Mouse (Mus musculus) neural tube, embryonic 10.5 days (tissue): ENCODE data around the gene Col10a1.
"Not testable (repeated sequence)": the region's sequence is repeated elsewhere in the genome, so short reads cannot be mapped to it uniquely, and the experiment has no call there.

Source experiments
- DNase-seq: peaks from one replicate; pipeline ENCODE4 v3.0.0-alpha.2; 2017; ENCODE audit warnings: low spot score; ENCODE audit errors: extremely low spot score

Gene Col10a1

DNA sequence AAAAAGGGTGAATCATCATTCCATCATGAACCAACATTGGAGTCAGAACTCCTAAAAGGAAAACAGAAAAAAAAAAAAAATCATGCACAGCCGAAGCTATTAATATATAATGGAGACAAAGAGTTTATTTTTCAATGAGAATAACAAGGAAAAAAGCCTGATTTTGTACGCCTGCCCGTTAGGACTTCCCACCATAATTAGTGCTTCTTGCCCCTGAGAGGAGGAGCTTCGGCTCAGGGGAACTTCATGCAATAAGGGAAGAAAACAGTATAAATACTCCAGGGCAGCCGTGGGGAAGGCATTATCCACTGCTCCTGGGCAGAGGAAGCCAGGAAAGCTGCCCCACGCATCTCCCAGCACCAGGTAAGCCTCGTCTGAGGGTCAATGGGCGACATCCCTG, at the start of gene Col10a1:
TSS of gene Col10a1 (plus strand) at position 301 of the 400 bp plus-strand sequence.
- DNase-seq: no peak

DNA sequence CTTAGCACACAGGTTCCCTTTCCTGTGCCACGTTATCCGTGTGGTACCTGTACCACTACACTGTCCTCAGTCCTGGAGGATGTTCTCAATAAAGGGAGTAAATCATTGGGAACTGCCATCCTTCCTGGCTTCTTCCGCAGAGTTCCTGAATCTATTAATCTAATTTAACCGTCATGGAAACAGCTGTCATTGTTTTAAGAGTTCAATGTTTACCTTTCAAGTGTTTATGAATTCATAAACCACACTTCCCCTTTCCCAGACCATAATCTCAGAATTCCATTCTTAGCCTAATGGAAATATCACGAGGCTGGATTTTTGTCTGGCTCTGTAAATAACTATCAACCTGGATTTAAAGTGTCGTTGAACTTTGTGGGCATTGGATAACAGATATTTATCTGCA, 48.8 kb upstream of the Col10a1 start:
- DNase-seq: no peak

GRCm38 (mm10) chr10:34341886-34342285, 47.9 kb upstream of the Col10a1 start:
- DNase-seq: no peak

- no peak for DNase-seq
These were observed 37.6 kb upstream of the Col10a1 start for GRCm38 (mm10) chr10:34352166-34352565.

GRCm38 (mm10) chr10:34358263-34358662, 31.5 kb upstream of the Col10a1 start:
- DNase-seq: no peak

DNA sequence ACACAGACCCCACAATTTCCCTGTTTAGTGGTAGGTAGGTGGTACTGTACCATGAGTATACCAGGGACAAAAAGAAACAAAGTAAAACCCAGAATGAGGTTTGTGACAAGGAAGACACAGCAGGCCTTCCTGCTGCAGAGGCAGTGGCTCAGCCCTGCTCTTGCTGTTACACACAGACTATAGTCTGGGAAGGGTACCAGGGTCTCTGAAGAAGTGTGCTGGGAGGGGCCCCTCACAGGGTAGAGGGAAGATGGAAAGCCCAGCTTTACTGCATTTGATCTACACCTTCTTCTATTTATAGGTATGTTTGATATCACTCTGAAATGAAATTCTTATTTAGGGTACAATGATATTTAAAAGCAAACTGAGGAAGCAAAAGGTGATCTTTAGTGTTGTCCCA, 26.0 kb upstream of the Col10a1 start:
- DNase-seq: no peak

GRCm38 (mm10) chr10:34368138-34368537, 21.6 kb upstream of the Col10a1 start:
- no peak for DNase-seq

GRCm38 (mm10) chr10:34373332-34373731, 16.4 kb upstream of the Col10a1 start:
- DNase-seq: no peak

- no peak for DNase-seq
These were observed 4.1 kb upstream of the Col10a1 start for GRCm38 (mm10) chr10:34385636-34386035.

DNA sequence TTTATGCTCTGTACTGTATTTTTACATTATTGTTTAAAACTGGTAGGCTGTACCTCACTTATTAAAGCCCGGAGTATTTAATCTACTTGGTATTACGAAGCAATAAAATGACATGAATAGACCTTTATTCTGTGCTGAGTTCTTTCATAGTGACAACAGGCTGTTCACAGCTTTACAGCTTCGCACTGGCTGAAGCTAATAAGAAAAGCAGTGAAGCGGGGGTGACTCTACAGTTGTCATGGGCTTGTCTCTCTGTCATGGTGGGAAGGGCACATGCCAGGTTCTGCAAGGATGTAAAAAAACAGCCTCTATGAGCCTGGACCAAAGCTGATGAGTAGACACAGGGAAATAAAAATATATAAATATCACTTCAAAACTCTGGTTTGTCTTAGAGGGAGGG, 7.2 kb downstream of the Col10a1 start:
- DNase-seq: no peak

GRCm38 (mm10) chr10:34399267-34399666, 9.5 kb downstream of the Col10a1 start:
- no peak for DNase-seq

DNA sequence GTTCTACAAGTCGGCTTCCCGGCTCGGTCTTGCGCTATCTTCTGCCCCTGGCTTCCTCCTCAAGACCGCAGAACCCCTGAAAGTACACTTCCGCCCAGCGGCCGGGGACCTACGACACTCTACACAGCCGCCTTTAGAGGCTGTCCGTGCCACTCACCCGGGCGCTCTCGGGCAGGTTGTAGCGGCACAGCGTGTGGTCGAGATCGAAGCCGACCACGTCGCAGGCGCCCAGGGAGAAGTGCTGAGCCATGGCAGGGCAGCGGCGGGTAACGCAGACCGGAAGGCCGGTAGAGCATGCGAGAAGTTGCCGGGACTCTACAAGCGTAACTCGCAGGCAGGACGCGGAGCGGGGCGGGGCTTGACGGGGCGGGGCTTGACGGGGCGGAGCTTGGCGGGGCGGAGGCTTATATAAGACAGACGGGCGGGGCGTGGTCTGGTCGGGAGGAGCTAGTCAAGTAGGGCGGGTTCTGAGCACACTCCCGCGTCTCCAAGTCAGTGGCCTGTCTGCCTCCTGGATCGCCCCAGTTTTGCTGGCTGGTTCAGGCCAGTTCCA, 28.5 kb downstream of the Col10a1 start, which contains the start of gene Nt5dc1:
TSS of gene Nt5dc1 (minus strand) at position 349 of the 553 bp plus-strand sequence.
- peak; percentile 99 for DNase-seq

DNA sequence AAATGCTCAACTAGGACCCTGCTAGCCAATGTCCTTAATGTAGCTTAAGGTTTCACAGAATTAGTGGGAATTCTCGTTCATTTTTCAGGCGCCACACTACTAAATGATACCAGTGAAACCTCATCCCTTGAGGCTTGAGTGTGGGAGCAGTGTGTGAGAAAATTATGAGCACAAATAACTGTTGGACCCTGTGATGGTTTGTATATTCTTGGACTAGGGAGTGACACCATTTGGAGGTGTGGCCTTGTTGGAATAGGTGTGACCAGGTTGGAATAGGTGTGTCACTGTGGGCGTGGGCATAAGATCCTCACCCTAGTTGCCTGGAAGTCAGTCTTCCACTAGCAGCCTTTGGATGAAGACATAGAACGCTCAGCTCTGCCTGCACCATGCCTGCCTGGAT, 29.0 kb downstream of the Col10a1 start:
- DNase-seq: not testable (repeated sequence)

DNA sequence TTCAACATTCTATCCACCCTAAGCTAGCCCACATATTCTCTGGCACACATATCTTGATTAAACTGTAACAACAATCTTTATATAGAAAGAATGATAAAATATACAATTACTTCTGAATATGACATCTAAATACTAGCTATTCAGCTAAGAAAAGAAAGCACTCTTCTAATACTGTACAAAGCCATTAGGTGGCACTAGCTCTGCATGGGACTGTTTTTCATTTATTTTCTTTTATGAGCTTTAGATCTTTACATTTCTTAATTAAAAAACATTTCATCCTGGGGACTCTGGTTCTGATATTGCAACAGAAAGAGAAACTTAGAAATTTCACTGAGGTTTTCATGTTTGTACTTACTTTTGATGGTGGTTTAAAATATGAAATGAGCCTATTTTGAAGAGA, 42.0 kb downstream of the Col10a1 start:
- DNase-seq: no peak

- DNase-seq: not testable (repeated sequence)
These were observed 44.4 kb downstream of the Col10a1 start for GRCm38 (mm10) chr10:34434191-34434590.
